Mouse (Mus musculus): ENCODE measurements around the gene Prkar1b. TPM values are rescaled to one million over a fixed set of nuclear protein-coding genes. Genes with fewer than 3 reads are reported as not detected.

Gene Prkar1b
- polyA plus RNA-seq, 1 experiment = 1.7 TPM

- Histone ChIP-seq H3ac (ENCODE audit: control insufficient read depth, insufficient read length, low read depth) (no peak overlapping the region), H3K27me3 (ENCODE audit: control insufficient read depth, insufficient read depth, insufficient read length) (no peaks in the 10 kb centered on the region), H3K79me2 (ENCODE audit: control insufficient read depth, insufficient read depth) (no peaks in the 10 kb centered on the region), H3K36me3 (ENCODE audit: control insufficient read depth, insufficient read depth) (no peaks in the 10 kb centered on the region), H3K79me3 (ENCODE audit: low read depth) (no peaks in the 10 kb centered on the region), H3K4me3 (ENCODE audit: insufficient read depth, poor library complexity, severe bottlenecking) (no peak overlapping the region)
- no peak for TF ChIP-seq CEBPB (IDR thresholded peaks at IDR 0.05; ENCODE audit: low read depth)
- no peak for TF ChIP-seq USF1 (IDR thresholded peaks at IDR 0.05; ENCODE audit: low read depth)
- TF ChIP-seq MYOD1 (IDR thresholded peaks at IDR 0.05; ENCODE audit: control insufficient read depth, insufficient read length, low read depth) = no peak
- TF ChIP-seq CTCF (IDR thresholded peaks at IDR 0.05; ENCODE audit: control insufficient read depth, insufficient read depth, insufficient read length) = no peak
- no peak for TF ChIP-seq FOSL1 (IDR thresholded peaks at IDR 0.05; ENCODE audit: insufficient read depth, low read length, poor library complexity, severe bottlenecking)
- TF ChIP-seq MYOG (IDR thresholded peaks at IDR 0.05; ENCODE audit: control insufficient read depth, extremely low read depth, insufficient read length) = no peak
- no peak for TF ChIP-seq MAX (IDR thresholded peaks at IDR 0.05)
Measured at GRCm38 (mm10) chr5:139035171-139035570, 114.6 kb downstream of the Prkar1b start.

DNA sequence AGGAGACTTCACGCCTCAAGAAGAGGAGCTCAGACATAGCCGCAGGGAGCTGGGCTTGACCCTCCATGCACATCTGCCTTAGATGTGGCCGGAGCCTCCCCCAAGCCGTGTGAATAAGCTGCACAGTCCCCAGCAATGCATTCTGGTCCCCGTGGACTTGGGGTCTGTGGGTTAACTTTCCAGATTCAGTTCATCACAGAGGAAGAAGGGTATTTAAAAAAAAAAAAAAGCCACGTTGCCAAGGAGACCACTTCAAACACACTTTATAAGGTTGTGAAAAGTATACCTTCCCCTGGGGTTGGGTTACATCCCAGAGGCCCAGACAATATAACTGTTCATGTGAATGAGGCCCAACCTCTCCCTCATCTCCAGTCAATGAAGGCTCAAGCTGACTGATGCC lies 115.1 kb downstream of the Prkar1b start:
- Histone ChIP-seq H3K79me3 (ENCODE audit: low read depth) (no peaks in the 10 kb centered on the region), H3K27me3 (ENCODE audit: control insufficient read depth, insufficient read depth, insufficient read length) (no peaks in the 10 kb centered on the region), H3ac (ENCODE audit: control insufficient read depth, insufficient read length, low read depth) (no peak overlapping the region), H3K79me2 (ENCODE audit: control insufficient read depth, insufficient read depth) (no peaks in the 10 kb centered on the region), H3K4me3 (ENCODE audit: insufficient read depth, poor library complexity, severe bottlenecking) (no peak overlapping the region), H3K36me3 (ENCODE audit: control insufficient read depth, insufficient read depth) (no peaks in the 10 kb centered on the region)
- TF ChIP-seq USF1 (IDR thresholded peaks at IDR 0.05; ENCODE audit: low read depth) (no peak), CEBPB (IDR thresholded peaks at IDR 0.05; ENCODE audit: low read depth) (no peak), CTCF (IDR thresholded peaks at IDR 0.05; ENCODE audit: control insufficient read depth, insufficient read depth, insufficient read length) (no peak), MYOD1 (IDR thresholded peaks at IDR 0.05; ENCODE audit: control insufficient read depth, insufficient read length, low read depth) (no peak)

- TF ChIP-seq MAX (IDR thresholded peaks at IDR 0.05) = no peak
- TF ChIP-seq USF1 (IDR thresholded peaks at IDR 0.05; ENCODE audit: low read depth) = no peak
- TF ChIP-seq CEBPB (IDR thresholded peaks at IDR 0.05; ENCODE audit: low read depth) = no peak
- no peak for TF ChIP-seq FOSL1 (IDR thresholded peaks at IDR 0.05; ENCODE audit: insufficient read depth, low read length, poor library complexity, severe bottlenecking)
- TF ChIP-seq MYOD1 (IDR thresholded peaks at IDR 0.05; ENCODE audit: control insufficient read depth, insufficient read length, low read depth) = no peak
- TF ChIP-seq MYOG (IDR thresholded peaks at IDR 0.05; ENCODE audit: control insufficient read depth, extremely low read depth, insufficient read length) = no peak
- no peak for TF ChIP-seq CTCF (IDR thresholded peaks at IDR 0.05; ENCODE audit: control insufficient read depth, insufficient read depth, insufficient read length)
- H3ac ChIP-seq (ENCODE audit: control insufficient read depth, insufficient read length, low read depth) = no peak overlapping the region
- no peak overlapping the region for H3K4me3 ChIP-seq (ENCODE audit: insufficient read depth, poor library complexity, severe bottlenecking)
- H3K79me2 ChIP-seq (ENCODE audit: control insufficient read depth, insufficient read depth) = no peaks in the 10 kb centered on the region
- no peaks in the 10 kb centered on the region for H3K36me3 ChIP-seq (ENCODE audit: control insufficient read depth, insufficient read depth)
- H3K79me3 ChIP-seq (ENCODE audit: low read depth) = no peaks in the 10 kb centered on the region
- no peaks in the 10 kb centered on the region for H3K27me3 ChIP-seq (ENCODE audit: control insufficient read depth, insufficient read depth, insufficient read length)
Measured at GRCm38 (mm10) chr5:139033406-139034317, 116.1 kb downstream of the Prkar1b start.

GRCm38 (mm10) chr5:139027603-139028002 lies 122.2 kb downstream of the Prkar1b start:
- TF ChIP-seq CTCF (IDR thresholded peaks at IDR 0.05; ENCODE audit: control insufficient read depth, insufficient read depth, insufficient read length) (no peak), MYOG (IDR thresholded peaks at IDR 0.05; ENCODE audit: control insufficient read depth, extremely low read depth, insufficient read length) (no peak), MYOD1 (IDR thresholded peaks at IDR 0.05; ENCODE audit: control insufficient read depth, insufficient read length, low read depth) (no peak), MAX (IDR thresholded peaks at IDR 0.05) (no peak), CEBPB (IDR thresholded peaks at IDR 0.05; ENCODE audit: low read depth) (no peak), FOSL1 (IDR thresholded peaks at IDR 0.05; ENCODE audit: insufficient read depth, low read length, poor library complexity, severe bottlenecking) (no peak), USF1 (IDR thresholded peaks at IDR 0.05; ENCODE audit: low read depth) (no peak)
- Histone ChIP-seq H3K4me3 (ENCODE audit: insufficient read depth, poor library complexity, severe bottlenecking) (no peak overlapping the region), H3ac (ENCODE audit: control insufficient read depth, insufficient read length, low read depth) (no peak overlapping the region), H3K27me3 (ENCODE audit: control insufficient read depth, insufficient read depth, insufficient read length) (no peaks in the 10 kb centered on the region), H3K79me2 (ENCODE audit: control insufficient read depth, insufficient read depth) (no peaks in the 10 kb centered on the region), H3K36me3 (ENCODE audit: control insufficient read depth, insufficient read depth) (no peaks in the 10 kb centered on the region), H3K79me3 (ENCODE audit: low read depth) (no peaks in the 10 kb centered on the region)

DNA sequence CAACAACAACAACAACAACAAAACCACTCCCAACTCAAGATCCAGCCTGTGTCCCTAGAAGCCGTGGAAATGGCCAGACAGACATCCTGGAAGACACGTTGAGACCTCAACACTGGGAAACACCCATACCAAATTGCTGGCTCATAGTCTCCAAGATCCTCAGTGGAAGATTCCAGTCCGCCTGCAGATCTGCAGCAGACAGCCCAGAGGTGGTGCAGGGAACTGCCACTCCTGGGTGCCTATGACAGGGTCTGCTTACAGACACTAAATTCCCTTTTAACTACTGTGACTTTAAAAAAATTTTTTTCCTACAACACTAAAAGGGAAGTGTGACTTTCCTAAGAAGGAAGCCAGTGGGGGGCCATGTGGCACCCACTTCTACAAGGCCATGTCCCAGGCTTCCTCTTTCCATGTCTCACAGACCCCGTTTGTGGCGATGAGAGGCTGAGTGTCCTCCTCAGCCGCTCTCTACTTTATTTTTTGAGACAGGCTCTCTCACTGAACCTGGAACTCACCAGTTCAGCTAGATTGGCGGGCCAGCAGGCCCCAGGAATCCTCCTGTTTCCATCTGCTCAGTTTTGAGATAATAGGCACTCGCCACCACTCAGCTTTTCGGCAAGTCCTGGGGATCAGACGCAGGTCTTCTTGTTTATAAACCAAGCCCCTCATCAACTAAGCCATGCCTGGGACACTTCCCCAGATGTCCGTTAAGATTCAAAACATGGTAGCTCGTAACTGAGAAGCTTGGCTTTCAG lies 125.3 kb downstream of the Prkar1b start:
- H3K36me3 ChIP-seq (ENCODE audit: control insufficient read depth, insufficient read depth) = no peaks in the 10 kb centered on the region
- H3K79me3 ChIP-seq (ENCODE audit: low read depth) = no peaks in the 10 kb centered on the region
- no peak overlapping the region for H3K4me3 ChIP-seq (ENCODE audit: insufficient read depth, poor library complexity, severe bottlenecking)
- no peaks in the 10 kb centered on the region for H3K27me3 ChIP-seq (ENCODE audit: control insufficient read depth, insufficient read depth, insufficient read length)
- no peak for TF ChIP-seq MYOG (IDR thresholded peaks at IDR 0.05; ENCODE audit: control insufficient read depth, extremely low read depth, insufficient read length)
- no peak for TF ChIP-seq CTCF (IDR thresholded peaks at IDR 0.05; ENCODE audit: control insufficient read depth, insufficient read depth, insufficient read length)
- no peak for TF ChIP-seq MYOD1 (IDR thresholded peaks at IDR 0.05; ENCODE audit: control insufficient read depth, insufficient read length, low read depth)
- no peak for TF ChIP-seq MAX (IDR thresholded peaks at IDR 0.05)
- TF ChIP-seq FOSL1 (IDR thresholded peaks at IDR 0.05; ENCODE audit: insufficient read depth, low read length, poor library complexity, severe bottlenecking) = no peak
- no peak for TF ChIP-seq USF1 (IDR thresholded peaks at IDR 0.05; ENCODE audit: low read depth)
- no peaks in the 10 kb centered on the region for H3K79me2 ChIP-seq (ENCODE audit: control insufficient read depth, insufficient read depth)
- H3ac ChIP-seq (ENCODE audit: control insufficient read depth, insufficient read length, low read depth) = no peak overlapping the region

Measured in C2C12 (cell line).